Mouse (Mus musculus) stomach, embryonic 14.5 days (tissue): Measurements from ENCODE around the gene Ttc7. TPM values are rescaled to one million over a fixed set of nuclear protein-coding genes. Genes with fewer than 3 reads are reported as not detected.

Source experiments
- ATAC-seq: fragments of 200-750 bp; cut with Nextera tagmentation; 2 replicates; pipeline ENCODE4 v1.8.0; 2017; ENCODE audit warnings: low read depth, moderate TSS enrichment; ENCODE audit not compliant: insufficient number of reproducible peaks, insufficient read depth, low FRiP score
- H3K27ac ChIP-seq: fragments of 300-500 bp; sonication (generic); 2 replicates; pipeline ENCODE4 v1.5.1; 2014; ENCODE audit warnings: mild to moderate bottlenecking, low read length, moderate library complexity, mixed read lengths
- H3K27me3 ChIP-seq: fragments of 300-500 bp; sonication (generic); 2 replicates; pipeline ENCODE4 v1.6.1; 2014; ENCODE audit warnings: low read length, control low read depth, mixed read lengths; ENCODE audit not compliant: control insufficient read depth, insufficient read depth
- H3K36me3 ChIP-seq: fragments of 300-500 bp; sonication (generic); 2 replicates; pipeline ENCODE4 v1.6.1; 2014; ENCODE audit warnings: mild to moderate bottlenecking, control low read depth, low read length, moderate library complexity, mixed read lengths; ENCODE audit not compliant: control insufficient read depth, insufficient read depth
- H3K4me1 ChIP-seq: fragments of 300-500 bp; sonication (generic); 2 replicates; pipeline ENCODE4 v1.6.1; 2014; ENCODE audit warnings: low read length, control low read depth, mixed read lengths; ENCODE audit not compliant: control insufficient read depth, insufficient read depth
- H3K4me2 ChIP-seq: fragments of 300-500 bp; sonication (generic); replicated peaks from 2 replicates; pipeline ENCODE4 v1.6.1; 2014; ENCODE audit warnings: low read depth, low read length, control low read depth
- H3K4me3 ChIP-seq: fragments of 300-500 bp; sonication (generic); 2 replicates; pipeline ENCODE4 v1.5.1; 2014; ENCODE audit warnings: low read depth, low read length, control low read depth
- H3K9ac ChIP-seq: fragments of 300-500 bp; sonication (generic); replicated peaks from 2 replicates; pipeline ENCODE4 v1.6.1; 2014; ENCODE audit warnings: low read depth, mild to moderate bottlenecking, control low read depth, low read length, moderate library complexity, mixed read lengths
- H3K9me3 ChIP-seq: fragments of 300-500 bp; sonication (generic); 2 replicates; pipeline ENCODE4 v1.6.1; 2016; ENCODE audit warnings: low read depth, low read length, control low read depth; ENCODE audit not compliant: control insufficient read depth
- WGBS: fragments of 180-500 bp; shearing (Covaris S2); extraction: QIAGEN DNeasy Blood & Tissue Kit; methylation state at CpG from one replicate; pipeline ENCODE4 v1.1.7; 2014; 5-methylcytosine and 5-hydroxymethylcytosine counted together
- polyA plus RNA-seq: library from polyadenylated mRNA; unstranded; fragments of >200 nt; fragmentation: Nextera tagmentation; extraction: Ambion mirVana; gene quantifications from 2 replicates; pipeline ENCODE4 v1.2.1, GENCODE M21; 2014

The Ttc7 gene
- polyA plus RNA-seq, 1 experiment from 2014 or later, result 5.9 TPM

DNA sequence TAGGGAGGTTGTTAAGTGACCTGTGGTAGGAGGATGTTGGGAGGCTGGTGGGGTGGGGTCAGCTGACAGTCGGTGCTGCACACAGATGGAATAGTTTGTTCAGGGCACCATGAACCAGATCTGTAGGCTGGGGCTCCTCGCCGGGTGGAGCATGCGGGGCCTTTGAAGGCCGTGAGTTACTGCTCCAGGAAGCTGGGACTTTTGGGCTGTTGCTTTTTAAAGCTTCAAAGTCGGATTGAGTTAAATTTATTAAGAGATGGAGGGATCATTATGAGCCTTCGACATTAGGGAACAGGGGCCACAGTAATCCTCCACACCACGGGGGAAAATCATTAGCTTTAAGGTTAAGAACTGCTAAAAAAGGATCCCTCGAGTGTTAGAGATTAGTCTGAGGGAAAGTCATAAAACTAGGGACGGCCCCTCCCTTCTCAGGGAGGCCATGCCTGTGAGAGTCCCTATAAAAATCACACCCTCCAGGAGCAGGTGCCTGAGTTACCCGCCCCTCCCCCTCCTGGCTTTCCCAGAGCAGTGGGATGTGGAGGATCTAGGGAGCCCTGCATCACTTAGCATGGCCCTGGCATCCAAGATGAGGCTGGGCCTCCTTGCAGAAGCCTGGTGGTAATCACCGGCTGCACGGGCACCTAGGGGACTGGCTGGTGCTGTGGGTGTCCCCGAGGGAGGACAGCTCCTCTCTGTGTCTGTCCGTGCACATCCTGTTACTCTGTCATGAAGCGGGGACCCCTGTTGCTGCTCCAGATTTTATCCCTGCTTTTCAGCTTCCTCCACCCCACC, 69.6 kb downstream of the Ttc7 start:
- H3K4me3 ChIP-seq, result no peak overlapping the region
- no peaks in the 10 kb centered on the region for H3K27me3 ChIP-seq
- ATAC-seq, result no peak
- no peak overlapping the region for H3K4me2 ChIP-seq
- 42% methylated on average over 16 of the region's 16 CpGs for WGBS
- H3K36me3 ChIP-seq, result no peaks in the 10 kb centered on the region
- no peaks in the 10 kb centered on the region for H3K9me3 ChIP-seq
- H3K4me1 ChIP-seq, result peaks cover 18% of the 10 kb centered on the region; the same call in 1 of the 2 replicates
- H3K9ac ChIP-seq, result no peak overlapping the region
- H3K27ac ChIP-seq, result no peak overlapping the region

DNA sequence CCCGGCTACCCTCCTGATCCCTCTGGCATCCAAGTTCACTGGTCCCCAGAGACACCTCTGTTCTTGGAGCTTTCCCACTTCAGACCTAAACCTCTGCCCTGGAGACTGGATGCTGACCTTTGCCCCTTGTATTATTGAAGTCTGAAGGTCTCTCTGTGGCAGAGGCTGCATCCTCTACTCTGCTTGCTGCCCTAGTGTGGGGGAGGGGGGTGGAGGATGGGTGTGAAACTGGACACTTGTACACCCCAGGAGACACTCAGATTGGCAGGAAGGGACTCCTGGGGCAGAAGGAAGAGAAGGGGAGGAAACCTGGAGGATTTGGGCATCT, 70.2 kb downstream of the Ttc7 start:
- Histone ChIP-seq H3K9me3 (no peaks in the 10 kb centered on the region), H3K27ac (no peak overlapping the region), H3K4me3 (no peak overlapping the region), H3K27me3 (no peaks in the 10 kb centered on the region), H3K36me3 (no peaks in the 10 kb centered on the region), H3K4me2 (no peak overlapping the region), H3K4me1 (peaks cover 18% of the 10 kb centered on the region; the same call in 1 of the 2 replicates), H3K9ac (no peak overlapping the region)
- 62% methylated on average over 1 of the region's 1 CpGs for WGBS
- no peak for ATAC-seq

GRCm38 (mm10) chr17:87353745-87354320, 71.1 kb downstream of the Ttc7 start:
- 93% methylated on average over 8 of the region's 8 CpGs for WGBS
- no peak for ATAC-seq
- Histone ChIP-seq H3K27ac (no peak overlapping the region), H3K27me3 (no peaks in the 10 kb centered on the region), H3K9ac (no peak overlapping the region), H3K4me1 (peaks cover 18% of the 10 kb centered on the region; the same call in 1 of the 2 replicates), H3K4me3 (no peak overlapping the region), H3K36me3 (no peaks in the 10 kb centered on the region), H3K4me2 (no peak overlapping the region), H3K9me3 (no peaks in the 10 kb centered on the region)

DNA sequence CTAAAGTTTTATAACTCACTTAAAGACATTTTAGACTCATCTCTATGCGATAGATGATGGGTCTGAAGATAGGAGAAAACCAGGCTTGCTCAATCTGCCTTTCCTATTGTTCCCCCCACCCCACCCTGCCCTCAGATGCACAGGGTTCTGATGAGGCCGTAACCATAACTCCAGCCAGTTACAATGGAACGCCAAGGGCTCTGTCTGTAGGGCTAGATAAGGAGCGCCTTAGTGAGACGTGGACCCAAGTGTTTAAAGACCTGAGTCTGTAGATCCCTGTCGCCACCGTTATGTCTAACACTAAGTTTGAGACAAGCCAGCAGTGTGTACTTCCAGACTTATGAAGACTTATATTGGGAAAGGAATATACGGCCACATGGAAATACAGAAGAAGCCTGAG, 72.8 kb downstream of the Ttc7 start:
- Histone ChIP-seq H3K4me3 (no peak overlapping the region), H3K27ac (no peak overlapping the region), H3K36me3 (no peaks in the 10 kb centered on the region), H3K9ac (no peak overlapping the region), H3K4me2 (no peak overlapping the region), H3K4me1 (peaks cover 14% of the 10 kb centered on the region; the same call in 1 of the 2 replicates), H3K9me3 (no peaks in the 10 kb centered on the region), H3K27me3 (no peaks in the 10 kb centered on the region)
- ATAC-seq, result no peak
- 79% methylated on average over 8 of the region's 8 CpGs for WGBS

DNA sequence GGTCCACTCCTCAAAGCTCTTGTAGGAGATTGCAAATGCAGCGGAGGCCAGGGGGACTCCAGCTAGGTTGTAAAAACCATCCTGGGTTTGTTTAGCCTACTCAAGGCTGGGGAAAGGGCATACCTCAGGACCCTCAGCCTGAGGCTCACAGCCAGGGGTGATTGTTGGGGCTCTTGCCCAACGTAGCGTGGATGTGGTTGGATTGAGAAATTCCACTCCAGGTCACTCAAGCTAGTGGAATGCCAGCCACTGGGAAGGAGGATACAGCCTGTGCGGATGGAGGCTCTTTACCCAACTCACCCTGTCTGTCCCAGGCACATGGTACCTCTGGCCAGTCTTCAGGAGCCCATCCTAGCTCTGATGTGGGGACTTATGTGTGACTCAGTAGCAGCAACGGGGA, 73.6 kb downstream of the Ttc7 start:
- ATAC-seq, result no peak
- Histone ChIP-seq H3K36me3 (no peaks in the 10 kb centered on the region), H3K27me3 (no peaks in the 10 kb centered on the region), H3K4me2 (no peak overlapping the region), H3K4me3 (no peak overlapping the region), H3K27ac (no peak overlapping the region), H3K9me3 (no peaks in the 10 kb centered on the region), H3K9ac (no peak overlapping the region), H3K4me1 (peaks cover 7% of the 10 kb centered on the region; the same call in 1 of the 2 replicates)
- WGBS, result 88% methylated on average over 5 of the region's 5 CpGs

GRCm38 (mm10) chr17:87357506-87357905, 74.8 kb downstream of the Ttc7 start:
- Histone ChIP-seq H3K36me3 (no peaks in the 10 kb centered on the region), H3K9me3 (no peaks in the 10 kb centered on the region)
- WGBS, result 62% methylated on average over 9 of the region's 9 CpGs

DNA sequence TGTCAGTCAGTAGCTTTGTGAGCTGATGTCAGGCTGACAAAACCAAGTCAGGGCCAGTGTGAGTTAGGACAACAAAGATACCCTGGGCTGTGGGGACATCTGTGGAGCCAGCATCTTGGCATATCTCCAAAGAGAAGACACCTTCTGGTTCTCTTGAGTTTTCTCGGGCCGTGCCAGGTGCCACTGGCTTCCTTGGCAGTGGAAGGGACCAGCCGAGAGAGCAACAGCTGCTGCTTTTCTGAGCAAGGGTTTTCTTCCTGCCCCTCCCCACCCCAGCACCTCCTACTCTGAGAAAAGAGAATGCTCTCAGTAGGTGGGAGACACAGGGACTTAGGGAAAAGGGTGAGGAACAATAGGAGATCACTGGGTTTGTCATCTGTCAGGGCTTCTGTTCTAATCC, 78.4 kb downstream of the Ttc7 start:
- WGBS, result 67% methylated on average over 3 of the region's 3 CpGs
- Histone ChIP-seq H3K36me3 (no peaks in the 10 kb centered on the region), H3K4me3 (no peak overlapping the region), H3K27ac (no peak overlapping the region), H3K4me1 (0 out of 2 replicates have a peak, but pooled peaks cover 5% of the 10 kb centered on the region), H3K9ac (no peak overlapping the region), H3K27me3 (no peaks in the 10 kb centered on the region), H3K9me3 (no peaks in the 10 kb centered on the region), H3K4me2 (no peak overlapping the region)
- ATAC-seq, result no peak; the same call in 1 of the 2 replicates

More at GRCm38 (mm10) chr17:87357506-87357905, 74.8 kb downstream of the Ttc7 start:
- Histone ChIP-seq H3K4me2 (no peak overlapping the region), H3K27me3 (no peaks in the 10 kb centered on the region), H3K9ac (no peak overlapping the region), H3K4me3 (no peak overlapping the region), H3K4me1 (no peaks in the 10 kb centered on the region; the same call in 1 of the 2 replicates), H3K27ac (no peak overlapping the region)
- no peak for ATAC-seq

GRCm38 (mm10) chr17:87364108-87364507, 81.4 kb downstream of the Ttc7 start:
- no peak overlapping the region for H3K9ac ChIP-seq
- no peak for ATAC-seq
- H3K36me3 ChIP-seq, result no peaks in the 10 kb centered on the region
- H3K9me3 ChIP-seq, result no peaks in the 10 kb centered on the region
- H3K27me3 ChIP-seq, result no peaks in the 10 kb centered on the region
- WGBS, result 78% methylated on average over 15 of the region's 15 CpGs
- H3K4me1 ChIP-seq, result peaks cover 14% of the 10 kb centered on the region
- H3K4me2 ChIP-seq, result no peak overlapping the region
- H3K4me3 ChIP-seq, result no peak overlapping the region
- no peak overlapping the region for H3K27ac ChIP-seq
